Mouse (Mus musculus) adrenal gland, adult (tissue): ENCODE data around the gene Fam228b.
"Not testable (repeated sequence)": the region's sequence is repeated elsewhere in the genome, so short reads cannot be mapped to it uniquely, and the experiment has no call there.

Experiments used
- DNase-seq, 2 experiments: peaks; one replicate each; pipeline ENCODE4 v3.0.0; 2022 to 2023; ENCODE audit warnings: low spot score in 1 of 2; ENCODE audit not compliant: inconsistent age in 2 of 2

The Fam228b gene

GRCm38 (mm10) chr12:4744486-4744885, 24.6 kb downstream of the Fam228b start:
- peak in 1 of 2 experiments; percentile 28 for DNase-seq

- DNase-seq: no peak
Measured at GRCm38 (mm10) chr12:4742183-4742582, 26.9 kb downstream of the Fam228b start.

DNA sequence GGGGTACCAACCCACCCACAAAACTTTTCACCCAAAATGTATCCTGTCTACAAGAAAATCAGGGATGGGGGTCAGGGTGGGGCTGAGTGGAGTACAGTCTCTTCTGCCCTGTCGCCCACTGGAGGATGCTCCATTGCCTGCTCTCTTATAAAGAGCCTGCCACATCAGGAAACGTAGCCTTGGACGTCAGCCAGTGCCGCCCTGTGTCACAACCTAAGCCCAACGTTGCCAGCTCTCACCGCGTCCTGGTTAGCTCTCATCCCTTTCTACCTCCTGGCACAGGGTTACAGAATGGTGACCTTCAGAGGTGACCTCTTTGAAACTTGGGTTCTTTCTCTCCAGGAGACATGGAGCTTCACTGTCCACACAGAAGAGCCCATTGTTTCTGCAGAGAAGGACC, 28.2 kb downstream of the Fam228b start:
- peak in 1 of 2 experiments; percentile 76 for DNase-seq

DNA sequence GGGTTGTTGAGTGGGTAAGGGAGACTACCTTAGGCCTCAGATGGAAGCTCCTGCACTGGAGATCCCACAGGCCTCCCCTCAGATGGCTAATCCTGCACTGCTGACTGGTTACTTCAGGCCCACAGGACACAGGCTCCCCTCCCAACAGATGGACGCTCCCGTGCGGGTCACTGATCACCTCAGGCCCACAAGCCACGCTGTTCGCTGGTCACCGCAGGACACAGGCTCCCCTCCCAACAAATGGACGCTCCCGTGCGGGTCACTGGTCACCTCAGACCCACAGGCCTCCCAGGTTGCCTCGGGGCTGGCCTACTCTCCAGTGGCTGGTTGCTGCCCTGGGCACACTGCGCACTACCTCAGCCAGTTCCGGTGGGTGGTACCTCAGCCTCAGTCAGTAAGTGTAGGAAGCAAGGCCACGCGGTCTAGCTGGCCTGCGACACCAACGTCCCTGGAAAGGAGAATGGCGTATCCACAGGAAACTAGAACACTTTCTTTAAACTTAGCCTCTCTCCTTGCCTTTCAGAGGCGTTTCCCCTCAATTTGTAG, 31.0 kb downstream of the Fam228b start, which contains the start of gene Fam228a:
Gene Fam228a, minus strand, starts transcription at position 400 of the 546 bp plus-strand sequence.
- DNase-seq: no peak

DNA sequence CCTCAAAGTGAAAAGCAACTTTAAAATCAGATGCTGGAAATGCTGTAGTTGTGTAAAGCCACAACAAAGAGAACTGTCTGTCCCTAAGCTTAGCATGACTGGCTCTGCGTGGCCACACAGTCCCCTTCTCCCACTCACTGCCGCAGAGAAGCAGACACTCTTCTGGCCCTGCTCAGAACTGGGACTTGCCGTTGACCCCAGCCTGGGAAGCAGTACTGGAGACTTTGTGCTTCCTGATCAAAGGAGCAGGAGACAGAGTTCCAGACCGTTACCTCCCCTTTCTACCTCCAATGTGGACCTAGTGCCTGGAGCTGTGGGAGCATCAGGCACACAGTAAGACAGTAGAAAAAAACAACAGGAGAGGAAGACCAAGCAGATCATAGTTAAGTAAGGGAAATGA, 36.7 kb downstream of the Fam228b start:
- DNase-seq: no peak

DNA sequence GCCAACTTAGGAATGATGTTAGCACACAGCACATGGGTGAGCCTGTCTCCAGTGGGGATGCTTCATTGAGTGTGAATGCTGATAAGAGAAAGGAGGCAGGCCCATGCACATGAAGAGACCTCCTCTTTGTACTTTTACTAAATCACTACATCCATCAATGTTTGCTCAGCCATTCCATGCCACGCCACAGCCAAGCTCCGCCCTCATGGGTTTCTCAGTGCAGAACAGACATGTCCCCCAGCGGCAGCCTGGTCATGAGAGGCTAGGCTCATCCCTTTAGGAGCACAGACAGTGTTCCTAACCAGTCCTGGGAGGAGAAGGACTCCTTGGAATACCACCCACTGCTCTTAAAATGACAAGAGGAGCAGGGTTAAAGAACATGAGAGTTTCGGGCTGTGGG, 37.4 kb downstream of the Fam228b start:
- no peak for DNase-seq

- no peak for DNase-seq
Measured at GRCm38 (mm10) chr12:4729165-4729564, 39.9 kb downstream of the Fam228b start.

GRCm38 (mm10) chr12:4719762-4720754, 49.0 kb downstream of the Fam228b start:
- no peak for DNase-seq

- no peak for DNase-seq
Measured at GRCm38 (mm10) chr12:4719066-4719761, 49.9 kb downstream of the Fam228b start.

GRCm38 (mm10) chr12:4717417-4717816, 51.6 kb downstream of the Fam228b start:
- no peak for DNase-seq

DNA sequence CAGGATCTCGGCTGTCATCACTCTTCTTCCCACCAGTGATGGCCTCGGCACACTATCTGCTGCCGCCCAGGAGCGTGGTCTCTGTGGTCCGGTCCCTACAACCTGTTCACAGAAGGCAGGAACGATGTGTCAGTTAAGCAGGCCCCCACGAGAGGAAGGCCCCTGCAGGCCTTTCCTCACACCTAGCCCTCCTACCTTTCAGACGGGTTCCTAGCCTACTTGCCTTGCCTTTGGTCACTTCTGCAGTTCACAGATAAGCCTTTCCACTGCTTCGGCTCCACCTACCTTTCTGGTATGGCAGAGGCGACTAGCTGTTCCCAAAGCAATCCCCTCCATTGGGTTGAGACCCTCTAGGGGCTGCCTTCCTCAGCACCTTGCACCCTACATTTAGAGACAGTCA, 53.5 kb downstream of the Fam228b start:
- DNase-seq: no peak

DNA sequence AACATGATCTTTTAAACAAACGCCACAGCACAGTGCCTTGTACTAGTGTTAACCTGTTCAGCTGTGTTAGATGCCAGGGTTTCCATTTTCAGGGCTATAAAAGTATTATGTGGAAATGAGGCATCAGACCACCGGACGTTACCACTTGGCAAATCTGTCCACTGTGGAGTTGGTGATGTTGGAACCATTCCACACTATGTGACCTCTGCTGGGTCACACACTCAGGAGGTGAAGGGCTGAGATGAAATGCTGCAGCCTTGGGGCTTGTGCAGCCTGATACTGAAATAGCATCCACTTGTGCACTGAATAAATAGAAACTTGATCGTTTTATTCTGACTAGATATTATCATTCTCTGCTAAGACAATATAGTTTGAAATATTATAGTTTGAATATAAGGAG, 55.7 kb downstream of the Fam228b start:
- DNase-seq: no peak

GRCm38 (mm10) chr12:4709926-4710325, 59.1 kb downstream of the Fam228b start:
- no peak for DNase-seq

GRCm38 (mm10) chr12:4708881-4709604, 60.0 kb downstream of the Fam228b start:
- DNase-seq: no peak

DNA sequence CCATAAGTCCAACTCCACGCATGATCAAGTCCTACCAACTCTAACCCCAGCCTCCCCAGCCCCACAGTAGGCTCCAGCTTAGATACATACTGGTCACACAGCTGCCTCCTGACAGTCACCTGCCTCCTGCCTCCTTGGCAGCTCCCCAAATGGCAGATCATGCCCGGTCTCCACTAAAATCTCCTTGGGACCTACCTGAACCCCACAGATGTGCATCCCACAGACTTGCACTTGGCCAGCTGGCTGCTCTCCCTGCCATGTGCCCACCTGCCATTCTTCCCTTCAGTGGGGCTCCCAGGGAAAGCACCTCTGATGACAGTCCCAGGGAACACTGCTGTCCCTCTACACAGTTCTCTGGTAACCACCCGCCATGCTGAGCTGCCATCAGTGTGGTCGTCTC, 60.8 kb downstream of the Fam228b start:
- no peak for DNase-seq

GRCm38 (mm10) chr12:4707488-4708017, 61.5 kb downstream of the Fam228b start:
- DNase-seq: no peak

DNA sequence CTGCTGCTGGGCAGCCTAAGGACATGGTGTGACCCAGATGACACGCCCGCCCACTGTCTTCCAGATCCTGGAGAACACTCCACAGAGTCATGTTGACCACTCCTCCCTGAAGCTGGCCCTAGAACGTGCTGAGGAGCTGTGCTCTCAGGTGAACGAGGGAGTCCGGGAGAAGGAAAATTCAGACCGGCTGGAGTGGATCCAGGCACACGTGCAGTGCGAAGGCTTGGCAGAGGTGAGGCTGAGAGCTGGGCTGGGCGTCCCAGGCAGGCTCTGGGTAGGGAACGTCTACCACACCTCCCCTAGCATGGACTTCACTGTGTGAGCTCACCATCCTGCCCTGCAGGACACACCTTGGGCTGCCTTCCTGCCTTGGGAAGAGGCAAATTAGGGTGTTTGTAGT, 62.2 kb downstream of the Fam228b start:
- DNase-seq: no peak

GRCm38 (mm10) chr12:4706175-4706574, 62.9 kb downstream of the Fam228b start:
- no peak for DNase-seq

DNA sequence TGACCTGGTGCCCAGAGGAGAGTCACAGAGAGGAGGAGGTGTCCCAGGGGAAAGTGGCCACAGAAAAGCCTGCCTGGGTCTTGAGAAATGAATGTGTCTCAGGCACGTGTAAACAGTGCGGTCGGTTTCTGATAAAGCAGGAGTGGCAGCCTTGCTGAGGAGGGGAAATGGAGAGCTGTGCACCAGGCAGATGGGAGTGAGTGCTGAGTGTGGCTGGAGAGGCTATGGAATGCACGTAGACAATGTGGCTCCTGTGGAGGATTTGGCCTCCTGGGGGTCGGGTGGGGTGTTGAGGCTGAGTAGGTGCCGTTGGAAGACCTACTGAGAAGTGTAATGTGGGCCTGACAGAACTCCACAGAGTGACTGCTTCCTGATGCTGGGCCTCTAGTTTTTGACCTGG, 63.4 kb downstream of the Fam228b start:
- DNase-seq: not testable (repeated sequence)

DNA sequence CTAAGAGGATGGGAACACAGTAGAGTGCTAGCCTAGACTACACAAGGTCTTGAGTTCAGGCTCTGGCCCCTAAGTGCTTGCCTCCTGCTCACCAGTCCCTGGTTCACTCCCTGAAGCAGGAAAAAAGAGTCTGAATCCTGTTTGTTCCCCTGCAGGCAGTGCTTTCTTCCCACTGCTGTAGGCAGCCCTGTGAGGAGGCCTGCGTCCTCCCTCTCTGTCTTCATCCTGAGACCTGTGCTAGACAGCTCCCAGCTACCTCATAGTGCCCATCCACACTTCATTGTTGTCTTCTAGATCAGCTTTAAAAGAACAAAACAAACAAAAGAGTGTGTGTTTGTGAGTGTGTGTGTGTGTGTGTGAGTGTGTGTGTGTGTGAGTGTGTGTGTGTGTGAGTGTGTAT, 74.5 kb downstream of the Fam228b start:
- no peak for DNase-seq

DNA sequence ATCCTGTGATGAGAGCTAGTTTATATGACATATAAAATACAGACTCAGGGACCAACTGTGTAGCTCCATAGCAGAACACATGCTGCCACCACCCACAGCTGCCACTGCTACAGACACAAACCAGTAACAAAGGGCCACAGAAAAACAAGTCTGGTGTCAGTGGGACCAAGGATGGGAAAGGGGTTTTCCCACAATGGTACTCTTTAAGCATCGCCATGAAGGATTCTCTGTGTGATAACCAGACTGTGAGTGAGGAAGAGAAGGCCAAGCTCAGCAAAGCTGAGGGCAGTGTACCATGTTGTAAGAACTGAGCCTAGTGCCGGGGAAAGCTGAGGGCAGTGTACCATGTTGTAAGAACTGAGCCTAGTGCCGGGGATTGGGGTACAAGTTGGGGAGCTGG, 77.9 kb downstream of the Fam228b start:
- no peak for DNase-seq
